Mouse (Mus musculus): ENCODE data around the gene Rab11fip4. TPM values are rescaled to one million over a fixed set of nuclear protein-coding genes. Genes with fewer than 3 reads are reported as not detected.

Rab11fip4 gene
- polyA plus RNA-seq, 2 experiments, result 0.46 to 0.63 TPM

DNA sequence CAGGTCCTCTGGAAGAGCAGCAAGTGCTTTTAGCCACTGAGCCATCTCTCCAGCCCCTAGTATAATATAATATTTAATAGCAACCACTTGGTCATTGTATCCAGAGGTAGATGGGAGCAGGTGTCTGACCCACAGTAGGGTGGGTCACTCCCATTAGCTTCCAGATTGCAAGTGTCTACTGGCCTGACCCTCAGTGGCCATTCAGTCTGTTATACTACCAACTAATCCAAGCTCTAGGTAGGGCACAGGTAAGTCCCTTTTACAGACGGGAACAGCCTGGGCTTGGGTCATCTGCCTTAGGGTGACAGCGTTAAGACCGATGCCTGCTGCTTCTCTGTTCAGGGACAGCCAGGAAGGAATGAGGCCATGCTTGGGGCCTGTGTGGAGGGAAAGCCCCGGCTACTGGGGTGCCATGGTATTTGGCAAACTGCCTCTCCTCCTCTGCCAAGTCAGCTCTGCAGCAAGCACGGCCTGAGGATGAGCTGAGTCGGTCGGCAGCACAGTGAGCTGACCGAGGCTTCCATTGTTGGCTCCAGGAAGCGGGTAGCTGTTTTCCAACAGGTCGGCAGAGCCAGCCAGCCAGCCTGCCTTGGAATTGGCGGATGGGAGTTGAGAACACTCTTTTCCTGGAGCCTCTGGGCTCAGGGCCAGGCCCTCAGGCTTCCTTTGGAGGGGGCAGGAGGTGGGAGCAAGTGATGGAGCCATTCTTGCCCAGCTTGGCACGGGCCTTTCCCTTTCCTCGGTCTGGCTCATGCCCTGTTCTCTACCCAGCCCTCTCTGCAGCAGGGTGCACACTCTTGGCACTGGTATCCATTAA lies 138.4 kb downstream of the Rab11fip4 start:
- Histone ChIP-seq H3K4me2 (ENCODE audit: low read depth) (no peak overlapping the region), H3K4me1 (replicated peaks; ENCODE audit: control insufficient read depth in 2 of 2, insufficient read depth in 2 of 2, low read length in 1 of 2) (no peaks in the 10 kb centered on the region), H3K27me3 (ENCODE audit: control insufficient read depth, insufficient read depth, low read length) (no peaks in the 10 kb centered on the region), H3K9ac (replicated peaks) (no peak overlapping the region), H3K36me3 (replicated peaks; ENCODE audit: control insufficient read depth, insufficient read depth, low read depth) (no peaks in the 10 kb centered on the region), H3K9me3 (ENCODE audit: control insufficient read depth, low read length) (no peaks in the 10 kb centered on the region), H3K27ac (no peak overlapping the region), H3K4me3 (ENCODE audit: insufficient read depth in 1 of 2, low read depth in 2 of 2, low read length in 2 of 2) (no peak overlapping the region)
- 72% methylated on average over 13 of the region's 13 CpGs for WGBS (ENCODE audit: insufficient replicate concordance)
- TF ChIP-seq CTCF (IDR thresholded peaks at IDR 0.05; ENCODE audit: low read depth) (no peak), EP300 (IDR thresholded peaks at IDR 0.05; ENCODE audit: low read depth) (no peak)
- no peak for ATAC-seq (ENCODE audit: insufficient read depth)
- DNase-seq (ENCODE audit: low read depth in 3 of 3, low spot score in 3 of 3), result no peak

DNA sequence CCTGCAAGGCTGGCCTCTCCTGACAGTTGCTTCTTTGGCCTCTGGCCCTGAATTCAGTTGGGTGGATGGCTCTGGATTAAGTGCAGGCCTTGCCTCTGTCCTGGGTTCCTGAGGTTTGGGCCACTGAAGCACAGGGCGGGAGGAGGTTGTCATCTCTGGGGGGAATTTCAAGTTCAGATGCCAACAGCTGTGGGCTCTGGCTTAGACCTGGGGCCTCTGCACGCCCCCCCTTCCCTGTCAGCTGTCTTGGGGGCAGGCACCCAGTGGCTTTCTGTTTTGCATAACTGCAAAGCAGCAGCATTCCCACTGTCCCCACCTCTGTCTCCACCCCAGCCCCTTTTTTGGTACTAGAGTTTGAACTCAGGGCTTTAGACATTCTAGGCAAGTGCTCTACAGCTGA lies 139.4 kb downstream of the Rab11fip4 start:
- Histone ChIP-seq H3K27ac (no peak overlapping the region), H3K4me1 (replicated peaks; ENCODE audit: control insufficient read depth in 2 of 2, insufficient read depth in 2 of 2, low read length in 1 of 2) (no peaks in the 10 kb centered on the region), H3K27me3 (ENCODE audit: control insufficient read depth, insufficient read depth, low read length) (no peaks in the 10 kb centered on the region), H3K36me3 (replicated peaks; ENCODE audit: control insufficient read depth, insufficient read depth, low read depth) (no peaks in the 10 kb centered on the region), H3K9ac (replicated peaks) (no peak overlapping the region), H3K4me3 (ENCODE audit: insufficient read depth in 1 of 2, low read depth in 2 of 2, low read length in 2 of 2) (no peak overlapping the region), H3K4me2 (ENCODE audit: low read depth) (no peak overlapping the region), H3K9me3 (ENCODE audit: control insufficient read depth, low read length) (no peaks in the 10 kb centered on the region)
- WGBS (ENCODE audit: insufficient replicate concordance), result 57% methylated on average over 2 of the region's 2 CpGs
- TF ChIP-seq EP300 (IDR thresholded peaks at IDR 0.05; ENCODE audit: low read depth), result no peak
- TF ChIP-seq CTCF (IDR thresholded peaks at IDR 0.05; ENCODE audit: low read depth), result no peak
- DNase-seq (ENCODE audit: low read depth in 3 of 3, low spot score in 3 of 3) (no peak), ATAC-seq (ENCODE audit: insufficient read depth) (no peak)

DNA sequence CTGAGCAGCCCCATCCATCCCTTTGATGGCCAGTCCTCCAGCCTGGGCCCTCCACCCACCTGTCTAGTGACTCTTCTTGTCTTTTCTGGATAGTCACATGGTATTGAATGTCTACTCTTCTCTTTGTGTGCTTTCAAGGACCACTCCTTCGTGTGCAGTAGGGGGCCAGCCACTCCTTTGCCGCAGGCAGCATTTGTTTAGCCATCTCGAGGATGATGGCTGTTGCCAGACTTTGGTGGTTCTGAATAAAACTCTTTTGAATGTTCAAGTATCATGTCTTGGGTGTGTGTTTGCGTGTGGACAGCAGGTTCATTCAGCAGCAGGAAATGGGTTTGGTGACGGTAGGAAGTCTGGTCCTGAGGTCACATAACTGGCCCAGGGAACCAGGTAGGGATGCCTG lies 140.5 kb downstream of the Rab11fip4 start:
- 73% methylated on average over 5 of the region's 5 CpGs for WGBS (ENCODE audit: insufficient replicate concordance)
- Histone ChIP-seq H3K27ac (no peak overlapping the region), H3K36me3 (replicated peaks; ENCODE audit: control insufficient read depth, insufficient read depth, low read depth) (no peaks in the 10 kb centered on the region), H3K4me1 (replicated peaks; ENCODE audit: control insufficient read depth in 2 of 2, insufficient read depth in 2 of 2, low read length in 1 of 2) (peaks cover 0 to 4% of the 10 kb centered on the region in 2 experiments; a peak in 2 of 4 replicates), H3K9me3 (ENCODE audit: control insufficient read depth, low read length) (no peaks in the 10 kb centered on the region), H3K4me2 (ENCODE audit: low read depth) (no peak overlapping the region), H3K4me3 (ENCODE audit: insufficient read depth in 1 of 2, low read depth in 2 of 2, low read length in 2 of 2) (no peak overlapping the region), H3K27me3 (ENCODE audit: control insufficient read depth, insufficient read depth, low read length) (no peaks in the 10 kb centered on the region), H3K9ac (replicated peaks) (no peak overlapping the region)
- ATAC-seq (ENCODE audit: insufficient read depth) (no peak), DNase-seq (ENCODE audit: low read depth in 3 of 3, low spot score in 3 of 3) (no peak)
- TF ChIP-seq CTCF (IDR thresholded peaks at IDR 0.05; ENCODE audit: low read depth) (no peak), EP300 (IDR thresholded peaks at IDR 0.05; ENCODE audit: low read depth) (no peak)

DNA sequence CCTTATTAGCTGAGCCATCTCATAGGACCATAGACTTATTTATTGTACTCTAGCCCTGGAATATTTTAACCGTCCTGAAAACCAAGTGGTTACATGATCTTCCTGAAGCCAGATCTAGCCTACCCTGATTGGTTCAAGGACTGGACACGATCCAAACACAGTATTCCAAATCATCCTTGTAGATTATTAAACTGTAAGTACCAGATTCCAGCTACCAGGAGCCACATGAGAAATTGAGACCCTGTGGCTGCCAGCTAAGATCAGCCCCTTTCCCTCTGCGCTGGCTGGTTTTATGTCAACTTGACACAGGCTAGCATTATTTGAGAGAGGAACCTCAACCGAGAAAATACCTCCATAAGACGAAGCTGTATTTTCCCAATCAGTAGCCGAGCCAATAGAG lies 142.0 kb downstream of the Rab11fip4 start:
- Histone ChIP-seq H3K9me3 (ENCODE audit: control insufficient read depth, low read length) (no peaks in the 10 kb centered on the region), H3K9ac (replicated peaks) (no peak overlapping the region), H3K27me3 (ENCODE audit: control insufficient read depth, insufficient read depth, low read length) (no peaks in the 10 kb centered on the region), H3K4me3 (ENCODE audit: insufficient read depth in 1 of 2, low read depth in 2 of 2, low read length in 2 of 2) (no peak overlapping the region), H3K36me3 (replicated peaks; ENCODE audit: control insufficient read depth, insufficient read depth, low read depth) (no peaks in the 10 kb centered on the region), H3K4me2 (ENCODE audit: low read depth) (no peak overlapping the region), H3K4me1 (replicated peaks; ENCODE audit: control insufficient read depth in 2 of 2, insufficient read depth in 2 of 2, low read length in 1 of 2) (peaks cover 0 to 13% of the 10 kb centered on the region in 2 experiments; a peak in 2 of 4 replicates), H3K27ac (no peak overlapping the region)
- ATAC-seq (ENCODE audit: insufficient read depth) (no peak), DNase-seq (ENCODE audit: low read depth in 3 of 3, low spot score in 3 of 3) (no peak)
- TF ChIP-seq EP300 (IDR thresholded peaks at IDR 0.05; ENCODE audit: low read depth), result no peak
- TF ChIP-seq CTCF (IDR thresholded peaks at IDR 0.05; ENCODE audit: low read depth), result no peak
- 71% methylated on average over 6 of the region's 6 CpGs for WGBS (ENCODE audit: insufficient replicate concordance)

DNA sequence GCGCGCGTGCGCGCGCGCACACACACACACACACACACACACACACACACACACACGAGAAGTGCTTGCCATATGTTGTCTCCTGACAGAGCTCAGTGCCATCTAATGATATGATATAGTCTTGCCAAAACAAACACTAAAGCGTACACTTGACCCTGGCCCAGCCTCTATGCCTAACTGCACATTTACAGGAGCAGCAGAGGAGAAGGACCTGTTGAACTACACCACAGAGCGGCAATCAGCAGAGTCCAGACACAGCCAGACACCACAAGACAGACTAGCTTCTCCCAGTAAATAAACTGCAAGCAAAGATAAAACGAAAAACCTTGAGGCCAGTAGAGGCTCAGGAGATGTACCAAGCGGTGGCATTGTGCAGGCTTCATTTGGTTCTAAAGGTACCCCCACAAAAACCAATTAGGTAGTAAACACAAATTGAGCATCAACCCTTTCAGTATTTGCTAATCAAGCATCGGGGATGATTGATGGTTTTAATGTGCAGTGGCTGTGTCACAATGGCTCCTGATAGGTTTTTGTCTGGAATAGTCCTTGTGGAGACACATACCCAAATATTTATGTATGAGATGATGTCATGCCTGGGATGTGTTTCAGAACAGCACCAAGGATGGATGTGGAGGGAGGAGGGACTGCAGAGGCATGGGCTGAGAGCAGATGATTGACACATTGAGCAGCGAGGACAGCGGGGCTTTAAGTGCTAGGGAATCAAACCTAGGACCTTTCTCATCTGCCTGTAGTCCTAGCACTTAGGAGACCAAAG lies 145.4 kb downstream of the Rab11fip4 start:
- H3K9ac ChIP-seq (replicated peaks), result no peak overlapping the region
- no peaks in the 10 kb centered on the region for H3K27me3 ChIP-seq (ENCODE audit: control insufficient read depth, insufficient read depth, low read length)
- ATAC-seq (ENCODE audit: insufficient read depth) (peak; percentile 90), DNase-seq (ENCODE audit: low read depth in 3 of 3, low spot score in 3 of 3) (peak; percentile 31 to 37 (median 34))
- H3K4me2 ChIP-seq (ENCODE audit: low read depth), result no peak overlapping the region
- no peak overlapping the region for H3K27ac ChIP-seq
- peak; percentile 68 for TF ChIP-seq EP300 (IDR thresholded peaks at IDR 0.05; ENCODE audit: low read depth)
- TF ChIP-seq CTCF (IDR thresholded peaks at IDR 0.05; ENCODE audit: low read depth), result peak; percentile 26; the same call in 1 of the 2 replicates
- H3K4me1 ChIP-seq (replicated peaks; ENCODE audit: control insufficient read depth in 2 of 2, insufficient read depth in 2 of 2, low read length in 1 of 2), result peaks cover 0 to 13% of the 10 kb centered on the region in 2 experiments; a peak in 2 of 4 replicates
- H3K36me3 ChIP-seq (replicated peaks; ENCODE audit: control insufficient read depth, insufficient read depth, low read depth), result no peaks in the 10 kb centered on the region
- 45% methylated on average over 15 of the region's 15 CpGs for WGBS (ENCODE audit: insufficient replicate concordance)
- H3K9me3 ChIP-seq (ENCODE audit: control insufficient read depth, low read length), result no peaks in the 10 kb centered on the region
- no peak overlapping the region for H3K4me3 ChIP-seq (ENCODE audit: insufficient read depth in 1 of 2, low read depth in 2 of 2, low read length in 2 of 2)
